Mouse (Mus musculus): ENCODE data around the gene Pbsn. TPM values are rescaled to one million over a fixed set of nuclear protein-coding genes. Genes with fewer than 3 reads are reported as not detected.

The Pbsn gene
- total and polyA plus RNA-seq, 3 experiments = not detected

DNA sequence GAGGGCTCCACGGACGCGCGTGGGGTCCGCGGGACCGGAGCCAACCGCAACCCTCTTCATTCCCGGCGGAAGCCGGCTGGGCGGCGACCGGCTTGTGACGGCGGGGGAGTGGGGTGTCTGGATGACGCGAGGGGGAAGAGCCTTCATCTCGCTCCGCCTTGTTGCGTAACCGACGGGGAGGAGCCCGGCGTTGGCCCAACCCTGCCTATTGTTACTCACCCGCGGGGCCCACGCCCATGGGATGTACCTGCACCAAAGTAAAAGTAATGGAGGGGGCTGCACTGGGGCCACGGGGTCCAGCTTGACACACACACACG, 57.6 kb downstream of the Pbsn start (continued):
- no peak for TF ChIP-seq ZC3H11A (IDR thresholded peaks at IDR 0.05; ENCODE audit: low read depth, low read length)

DNA sequence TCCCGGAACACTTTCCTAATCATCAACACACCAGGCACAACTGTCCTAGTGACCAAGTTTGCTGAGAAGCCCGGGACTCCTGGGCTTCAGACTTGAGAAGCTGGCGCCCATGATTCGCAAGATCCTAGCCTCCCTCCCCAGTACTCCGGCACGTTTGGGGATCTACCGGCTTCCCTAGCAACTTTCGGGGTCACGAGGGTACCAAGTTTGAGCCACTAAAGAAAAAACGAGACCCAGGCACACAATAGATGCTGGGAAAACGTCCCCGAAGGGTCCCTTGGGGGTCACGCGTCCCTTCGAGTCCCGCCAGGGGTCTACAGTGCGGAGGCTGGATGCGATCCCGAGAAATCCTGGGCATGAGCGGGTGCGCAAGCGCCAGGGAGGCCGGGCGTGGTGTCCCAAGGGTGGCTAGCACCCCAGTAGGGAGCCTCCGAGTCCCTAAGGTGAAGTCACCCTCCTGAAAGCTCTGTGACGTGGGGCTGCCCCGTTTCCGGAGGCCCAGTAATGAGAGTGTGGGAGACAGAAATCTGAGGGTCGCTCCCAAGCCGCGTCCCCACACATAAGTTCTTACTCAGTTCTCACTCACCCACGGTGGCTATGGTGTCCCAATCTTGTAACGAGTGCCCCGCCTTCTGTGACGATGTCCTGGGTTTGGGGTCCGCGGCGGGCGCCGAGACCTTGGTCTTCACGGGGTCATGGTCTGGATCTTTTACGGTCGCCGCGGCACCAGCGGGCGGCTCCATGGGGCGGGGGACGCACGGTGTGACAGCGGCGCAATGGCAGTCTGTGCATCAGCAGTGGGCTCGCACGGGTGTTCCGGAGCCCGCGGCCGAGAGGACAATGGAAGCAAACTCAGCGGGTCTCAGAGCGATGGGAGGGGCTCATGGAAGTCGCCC, 58.2 kb downstream of the Pbsn start:
- peak overlapping the region; percentile 94 for H3K27ac ChIP-seq (ENCODE audit: insufficient read depth, low read depth)
- H3K9ac ChIP-seq (ENCODE audit: insufficient read depth, low read depth) = peak overlapping the region; percentile 73
- DNase-seq (ENCODE audit: extremely low read depth) = no peak
- H3K4me2 ChIP-seq (ENCODE audit: insufficient read depth, low read depth, poor library complexity, severe bottlenecking) = peak overlapping the region; percentile 45; the same call in 1 of the 2 replicates
- dilution Hi-C loops (cut with MboI; ENCODE audit: extremely low pct_ligation_motif_present, extremely low pct_unique_long_range_greater_than_20kb, low sequenced_read_pairs) (no loop called here), in situ Hi-C loops (cut with MboI; ENCODE audit: low pct_ligation_motif_present, low pct_unique_long_range_greater_than_20kb, low sequenced_read_pairs) (loop anchor here (10.0 kb wide), 1 partner anchor 50 kb away; no protein-coding TSS in a partner anchor)
- H3K9me3 ChIP-seq (replicated peaks; ENCODE audit: low read length) = no peaks in the 10 kb centered on the region
- H3K79me2 ChIP-seq (replicated peaks; ENCODE audit: control insufficient read depth, extremely low read depth, insufficient read depth, poor library complexity, severe bottlenecking) = peaks cover 33% of the 10 kb centered on the region
- TF ChIP-seq NRF1 (IDR thresholded peaks at IDR 0.05; ENCODE audit: low read depth, low read length) = peak; percentile 72
- 0 out of 2 replicates have a peak, but pooled peaks have one; percentile 23 for TF ChIP-seq ETS1 (conservative IDR thresholded peaks at IDR 0.05; ENCODE audit: low read depth, low read length)
- no peak for TF ChIP-seq RCOR1 (conservative IDR thresholded peaks at IDR 0.05; ENCODE audit: low read depth, low read length)
- peak; percentile 2; the same call in 1 of the 2 replicates for TF ChIP-seq IRF4 (IDR thresholded peaks at IDR 0.05; ENCODE audit: low read depth, low read length)
- TF ChIP-seq UBTF (IDR thresholded peaks at IDR 0.05; ENCODE audit: low read depth, low read length) = 0 out of 2 replicates have a peak, but pooled peaks have one; percentile 32
- TF ChIP-seq MXI1 (IDR thresholded peaks at IDR 0.05; ENCODE audit: low read depth, low read length) = no peak
- H3K4me3 ChIP-seq (replicated peaks in 1 of 3; ENCODE audit: low read depth in 2 of 3, low read length in 2 of 3, poor library complexity in 1 of 3) = peak overlapping the region; percentile 58 to 81 (median 69)
- peaks cover 33 to 38% of the 10 kb centered on the region in 2 experiments for H3K4me1 ChIP-seq (ENCODE audit: control insufficient read depth in 1 of 2, insufficient read depth in 2 of 2)
- no peaks in the 10 kb centered on the region for H3K27me3 ChIP-seq (replicated peaks)
- peaks cover 0 to 8% of the 10 kb centered on the region in 2 experiments for H3K36me3 ChIP-seq (replicated peaks in 1 of 2; ENCODE audit: control insufficient read depth in 1 of 2, insufficient read depth in 1 of 2, low read length in 1 of 2)

DNA sequence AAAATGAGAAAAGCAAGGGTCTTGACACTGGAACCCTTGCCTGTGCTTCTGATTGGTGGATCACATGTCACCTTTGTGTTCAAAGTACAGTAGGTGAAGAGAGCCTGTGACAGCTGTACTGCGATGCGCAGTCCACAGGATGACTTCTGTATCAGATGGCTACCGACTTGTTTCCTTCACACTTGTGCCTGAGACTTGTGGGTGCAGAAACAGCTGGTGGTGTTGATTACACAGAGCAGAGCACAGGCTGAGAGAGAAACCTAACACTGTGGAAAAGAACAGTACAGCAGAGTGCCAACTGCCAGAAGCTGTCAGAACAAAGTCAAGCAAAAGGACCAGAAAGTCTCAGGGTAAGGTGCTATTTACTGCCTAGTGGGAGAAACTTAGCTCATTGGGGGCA, 64.7 kb downstream of the Pbsn start:
- Histone ChIP-seq H3K79me2 (replicated peaks; ENCODE audit: control insufficient read depth, extremely low read depth, insufficient read depth, poor library complexity, severe bottlenecking) (peaks cover 31% of the 10 kb centered on the region), H3K4me3 (replicated peaks in 1 of 3; ENCODE audit: low read depth in 2 of 3, low read length in 2 of 3, poor library complexity in 1 of 3) (no peak overlapping the region), H3K36me3 (replicated peaks in 1 of 2; ENCODE audit: control insufficient read depth in 1 of 2, insufficient read depth in 1 of 2, low read length in 1 of 2) (peaks cover 15 to 30% of the 10 kb centered on the region in 2 experiments), H3K27ac (ENCODE audit: insufficient read depth, low read depth) (no peak overlapping the region), H3K4me2 (ENCODE audit: insufficient read depth, low read depth, poor library complexity, severe bottlenecking) (no peak overlapping the region), H3K9me3 (replicated peaks; ENCODE audit: low read length) (no peaks in the 10 kb centered on the region), H3K9ac (ENCODE audit: insufficient read depth, low read depth) (no peak overlapping the region), H3K27me3 (replicated peaks) (no peaks in the 10 kb centered on the region), H3K4me1 (ENCODE audit: control insufficient read depth in 1 of 2, insufficient read depth in 2 of 2) (peaks cover 6 to 14% of the 10 kb centered on the region in 2 experiments; a peak in 2 of 4 replicates)
- no peak for TF ChIP-seq BHLHE40 (IDR thresholded peaks at IDR 0.05; ENCODE audit: low read depth, low read length)
- no peak for TF ChIP-seq NRF1 (IDR thresholded peaks at IDR 0.05; ENCODE audit: low read depth, low read length)
- no peak for TF ChIP-seq MAZ (IDR thresholded peaks at IDR 0.05; ENCODE audit: low read depth, low read length)
- no peak for TF ChIP-seq EP300 (IDR thresholded peaks at IDR 0.05; ENCODE audit: low read length)
- TF ChIP-seq USF2 (conservative IDR thresholded peaks at IDR 0.05; ENCODE audit: low read depth, low read length) = no peak
- no peak for TF ChIP-seq ZKSCAN1 (IDR thresholded peaks at IDR 0.05; ENCODE audit: borderline replicate concordance, low read depth, low read length)
- TF ChIP-seq CHD1 (IDR thresholded peaks at IDR 0.05; ENCODE audit: low read depth, low read length) = no peak
- TF ChIP-seq E2F4 (IDR thresholded peaks at IDR 0.05; ENCODE audit: insufficient replicate concordance, low read depth, low read length) = no peak
- no peak for TF ChIP-seq JUND (conservative IDR thresholded peaks at IDR 0.05; ENCODE audit: low read depth, low read length)
- no peak for TF ChIP-seq GABPA (IDR thresholded peaks at IDR 0.05; ENCODE audit: insufficient replicate concordance, low read depth, low read length)
- TF ChIP-seq MEF2A (IDR thresholded peaks at IDR 0.05; ENCODE audit: borderline replicate concordance, low read depth, low read length) = no peak
- no peak for TF ChIP-seq SMC3 (IDR thresholded peaks at IDR 0.05; ENCODE audit: low read depth, low read length)
- in situ Hi-C loops (cut with MboI; ENCODE audit: low pct_ligation_motif_present, low pct_unique_long_range_greater_than_20kb, low sequenced_read_pairs) = no loop called here
- dilution Hi-C loops (cut with MboI; ENCODE audit: extremely low pct_ligation_motif_present, extremely low pct_unique_long_range_greater_than_20kb, low sequenced_read_pairs) = no loop called here
- DNase-seq (ENCODE audit: extremely low read depth) = no peak
